Mouse (Mus musculus): ENCODE data around the gene Tbc1d22a.

DNA sequence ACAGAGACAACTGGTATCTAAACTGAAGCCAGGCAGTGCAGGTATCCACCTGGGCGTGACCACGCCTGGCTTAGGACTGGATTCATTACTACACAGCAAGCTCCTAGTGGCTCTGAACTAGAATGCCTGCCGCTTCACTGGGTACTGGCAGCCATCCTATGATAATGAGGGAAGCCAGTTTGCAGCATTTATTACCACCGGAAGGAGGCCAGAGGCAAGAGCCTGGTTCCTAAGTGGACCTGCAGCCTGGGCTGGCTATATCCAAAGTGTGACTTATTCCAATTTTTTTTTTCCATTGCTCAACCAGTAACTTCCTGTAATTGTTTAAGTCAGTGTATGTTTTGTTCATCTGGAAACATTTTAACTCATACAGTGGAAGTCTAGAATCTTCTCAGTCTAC lies 7.9 kb upstream of the Tbc1d22a start:
- TF ChIP-seq CTCF (IDR thresholded peaks at IDR 0.05; ENCODE audit: control insufficient read depth, insufficient read depth, low read length) (no peak), POLR2A (IDR thresholded peaks at IDR 0.05; ENCODE audit: borderline replicate concordance, control insufficient read depth, low read depth, low read length) (no peak)

Measured in bone marrow, adult 2 months (tissue).